Mouse (Mus musculus) kidney, postnatal 0 days (tissue): ENCODE results near the gene Acr. TPM values are rescaled to one million over a fixed set of nuclear protein-coding genes. Genes with fewer than 3 reads are reported as not detected.

ENCODE experiments used
- ATAC-seq: fragments of 200-750 bp; cut with Nextera tagmentation; replicated peaks from 2 replicates; pipeline ENCODE4 v1.8.0; 2017; ENCODE audit warnings: low read depth, moderate number of reproducible peaks, moderate TSS enrichment, moderate library complexity; ENCODE audit not compliant: low FRiP score
- DNase-seq: peaks from one replicate; pipeline ENCODE4 v3.0.0-alpha.2; 2016; ENCODE audit warnings: low spot score
- H3K27ac ChIP-seq: fragments of 300-500 bp; sonication (generic); 2 replicates; pipeline ENCODE4 v1.5.1; 2014; ENCODE audit warnings: mild to moderate bottlenecking
- H3K27me3 ChIP-seq: fragments of 300-500 bp; sonication (generic); 2 replicates; pipeline ENCODE4 v1.6.1; 2014; ENCODE audit warnings: low read length, mixed read lengths; ENCODE audit not compliant: insufficient read depth
- H3K36me3 ChIP-seq: fragments of 300-500 bp; sonication (generic); 2 replicates; pipeline ENCODE4 v1.6.1; 2014; ENCODE audit warnings: low read length, mixed read lengths; ENCODE audit not compliant: insufficient read depth
- H3K4me1 ChIP-seq: fragments of 300-500 bp; sonication (generic); replicated peaks from 2 replicates; pipeline ENCODE4 v1.6.1; 2014; ENCODE audit warnings: antibody characterized with exemption, low read length, mixed read lengths; ENCODE audit not compliant: insufficient read depth
- H3K4me2 ChIP-seq: fragments of 300-500 bp; sonication (generic); 2 replicates; pipeline ENCODE4 v1.6.1; 2014; ENCODE audit warnings: mild to moderate bottlenecking, low read length, moderate library complexity, mixed read lengths
- H3K4me3 ChIP-seq: fragments of 300-500 bp; sonication (generic); replicated peaks from 2 replicates; pipeline ENCODE4 v1.5.1; 2014; ENCODE audit warnings: low read depth, low read length
- H3K9ac ChIP-seq: fragments of 300-500 bp; sonication (generic); 2 replicates; pipeline ENCODE4 v1.6.1; 2014; ENCODE audit warnings: low read depth, low read length
- H3K9me3 ChIP-seq: fragments of 300-500 bp; sonication (generic); replicated peaks from 2 replicates; pipeline ENCODE4 v1.6.1; 2016; ENCODE audit warnings: low read length, inconsistent platforms, mixed read lengths
- CTCF ChIP-seq: IDR thresholded peaks from 2 replicates; pipeline ENCODE4 v1.5.1; 2016; ENCODE audit warnings: antibody characterized with exemption, low read depth, mild to moderate bottlenecking, moderate library complexity
- WGBS: fragments of 180-500 bp; shearing (Covaris S2); extraction: QIAGEN DNeasy Blood & Tissue Kit; methylation state at CpG from one replicate; pipeline ENCODE4 v1.1.7; 2014; 5-methylcytosine and 5-hydroxymethylcytosine counted together
- polyA plus RNA-seq: library from polyadenylated mRNA; unstranded; fragments of >200 nt; fragmentation: Nextera tagmentation; extraction: Ambion mirVana; gene quantifications from 2 replicates; pipeline ENCODE4 v1.2.1, GENCODE M21; 2015

Gene Acr
- polyA plus RNA-seq, 1 experiment from 2014 or later = not detected

DNA sequence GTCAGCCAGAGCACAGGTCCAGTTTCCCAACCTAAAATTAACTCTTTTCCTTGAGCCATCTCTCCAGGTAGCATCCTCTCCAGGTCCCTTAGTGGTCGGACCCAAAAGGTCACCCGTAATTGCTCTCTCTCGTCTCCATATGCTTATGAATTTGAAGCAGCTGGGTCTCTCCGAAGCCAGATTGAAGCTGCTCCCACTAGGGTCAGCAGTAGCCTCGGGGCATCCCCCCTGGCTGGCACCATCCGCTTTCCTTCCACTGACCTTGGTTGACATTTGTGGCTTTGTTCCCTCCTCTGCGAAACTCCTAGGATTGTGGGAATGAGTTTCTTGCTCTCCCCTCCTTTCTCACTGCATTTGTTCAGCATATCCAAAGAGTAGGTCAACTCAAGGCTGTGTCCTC lies 24.0 kb upstream of the Acr start:
- Histone ChIP-seq H3K36me3 (no peaks in the 10 kb centered on the region), H3K9ac (no peak overlapping the region), H3K9me3 (no peaks in the 10 kb centered on the region), H3K4me2 (no peak overlapping the region), H3K4me1 (no peaks in the 10 kb centered on the region; the same call in 1 of the 2 replicates), H3K4me3 (no peak overlapping the region), H3K27me3 (peaks cover 4% of the 10 kb centered on the region; the same call in 1 of the 2 replicates), H3K27ac (no peak overlapping the region)
- DNase-seq = no peak
- 87% methylated on average over 7 of the region's 7 CpGs for WGBS
- TF ChIP-seq CTCF = no peak
- ATAC-seq = no peak

DNA sequence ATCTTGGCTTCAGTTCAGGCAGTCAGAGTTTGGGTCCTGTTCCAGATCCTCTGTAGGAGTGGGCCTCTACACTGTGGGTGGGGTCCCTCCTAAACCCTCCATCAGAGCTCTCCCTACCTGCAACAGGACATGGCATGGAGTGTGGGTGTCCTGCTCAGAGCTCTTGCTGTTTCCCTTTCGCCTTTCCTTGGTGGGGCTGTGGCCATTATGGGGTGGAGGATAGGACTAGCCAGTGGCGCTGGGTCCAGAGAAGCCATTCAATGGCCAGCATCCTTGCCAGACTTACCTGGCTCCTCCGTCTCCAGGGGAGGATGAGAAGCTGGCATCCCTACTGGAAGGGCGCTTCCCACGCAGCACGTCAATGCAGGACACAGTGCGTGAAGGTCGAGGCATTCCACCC lies 20.8 kb upstream of the Acr start:
- H3K9ac ChIP-seq = no peak overlapping the region
- no peak overlapping the region; the same call in 1 of the 2 replicates for H3K4me3 ChIP-seq
- peak overlapping the region; percentile 59 for H3K4me2 ChIP-seq
- H3K27me3 ChIP-seq = peaks cover 4% of the 10 kb centered on the region; the same call in 1 of the 2 replicates
- 0 out of 2 replicates have a peak, but pooled peaks cover 7% of the 10 kb centered on the region for H3K36me3 ChIP-seq
- H3K4me1 ChIP-seq = no peaks in the 10 kb centered on the region; the same call in 1 of the 2 replicates
- ATAC-seq (no peak), DNase-seq (no peak)
- H3K9me3 ChIP-seq = no peaks in the 10 kb centered on the region
- TF ChIP-seq CTCF = no peak
- no peak overlapping the region for H3K27ac ChIP-seq
- 60% methylated on average over 8 of the region's 8 CpGs for WGBS

DNA sequence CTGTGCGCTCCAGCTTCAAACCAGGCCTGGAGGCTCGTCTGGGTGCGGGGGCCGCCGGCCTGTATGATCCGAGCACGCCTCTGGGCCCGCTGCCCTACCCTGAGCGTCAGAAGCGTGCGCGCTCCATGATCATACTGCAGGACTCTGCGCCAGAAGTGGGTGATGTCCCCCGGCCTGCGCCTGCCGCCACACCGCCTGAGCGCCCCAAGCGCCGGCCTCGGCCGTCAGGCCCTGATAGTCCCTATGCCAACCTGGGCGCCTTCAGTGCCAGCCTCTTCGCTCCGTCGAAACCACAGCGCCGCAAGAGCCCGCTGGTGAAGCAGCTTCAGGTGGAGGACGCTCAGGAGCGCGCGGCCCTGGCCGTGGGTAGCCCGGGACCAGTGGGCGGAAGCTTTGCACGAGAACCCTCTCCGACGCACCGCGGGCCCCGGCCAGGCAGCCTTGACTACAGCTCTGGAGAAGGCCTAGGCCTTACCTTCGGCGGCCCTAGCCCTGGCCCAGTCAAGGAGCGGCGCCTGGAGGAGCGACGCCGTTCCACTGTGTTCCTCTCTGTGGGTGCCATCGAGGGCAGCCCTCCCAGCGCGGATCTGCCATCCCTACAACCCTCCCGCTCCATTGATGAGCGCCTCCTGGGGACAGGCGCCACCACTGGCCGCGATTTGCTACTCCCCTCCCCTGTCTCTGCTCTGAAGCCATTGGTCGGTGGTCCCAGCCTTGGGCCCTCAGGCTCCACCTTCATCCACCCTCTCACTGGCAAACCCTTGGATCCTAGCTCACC lies 20.1 kb upstream of the Acr start:
- Histone ChIP-seq H3K4me1 (no peaks in the 10 kb centered on the region; the same call in 1 of the 2 replicates), H3K27me3 (peaks cover 4% of the 10 kb centered on the region; the same call in 1 of the 2 replicates), H3K9me3 (no peaks in the 10 kb centered on the region), H3K9ac (peak overlapping the region; percentile 42; the same call in 1 of the 2 replicates), H3K27ac (no peak overlapping the region), H3K36me3 (0 out of 2 replicates have a peak, but pooled peaks cover 7% of the 10 kb centered on the region), H3K4me3 (peak overlapping the region; percentile 28), H3K4me2 (peak overlapping the region; percentile 59)
- peak; percentile 33; the same call in 1 of the 2 replicates for TF ChIP-seq CTCF
- DNase-seq = peak; percentile 56
- 21% methylated on average over 54 of the region's 58 CpGs for WGBS
- ATAC-seq = peak; percentile 75

DNA sequence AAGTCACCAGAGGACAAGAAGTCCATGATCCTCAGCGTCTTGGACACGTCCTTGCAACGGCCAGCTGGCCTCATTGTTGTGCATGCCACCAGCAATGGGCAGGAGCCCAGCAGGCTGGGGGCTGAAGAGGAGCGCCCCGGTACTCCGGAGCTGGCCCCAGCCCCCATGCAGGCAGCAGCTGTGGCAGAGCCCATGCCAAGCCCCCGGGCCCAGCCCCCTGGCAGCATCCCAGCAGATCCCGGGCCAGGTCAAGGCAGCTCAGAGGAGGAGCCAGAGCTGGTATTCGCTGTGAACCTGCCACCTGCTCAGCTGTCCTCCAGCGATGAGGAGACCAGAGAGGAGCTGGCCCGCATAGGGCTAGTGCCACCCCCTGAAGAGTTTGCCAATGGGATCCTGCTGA lies 19.3 kb upstream of the Acr start:
- Histone ChIP-seq H3K4me3 (0 out of 2 replicates have a peak overlapping the region, but pooled peaks have one; percentile 28), H3K9ac (no peak overlapping the region), H3K4me2 (peak overlapping the region; percentile 59; the same call in 1 of the 2 replicates), H3K27ac (no peak overlapping the region), H3K9me3 (no peaks in the 10 kb centered on the region), H3K36me3 (0 out of 2 replicates have a peak, but pooled peaks cover 7% of the 10 kb centered on the region), H3K4me1 (no peaks in the 10 kb centered on the region; the same call in 1 of the 2 replicates), H3K27me3 (peaks cover 4% of the 10 kb centered on the region; the same call in 1 of the 2 replicates)
- DNase-seq (no peak), ATAC-seq (peak; percentile 7; the same call in 1 of the 2 replicates)
- 42% methylated on average over 11 of the region's 11 CpGs for WGBS
- TF ChIP-seq CTCF = no peak

DNA sequence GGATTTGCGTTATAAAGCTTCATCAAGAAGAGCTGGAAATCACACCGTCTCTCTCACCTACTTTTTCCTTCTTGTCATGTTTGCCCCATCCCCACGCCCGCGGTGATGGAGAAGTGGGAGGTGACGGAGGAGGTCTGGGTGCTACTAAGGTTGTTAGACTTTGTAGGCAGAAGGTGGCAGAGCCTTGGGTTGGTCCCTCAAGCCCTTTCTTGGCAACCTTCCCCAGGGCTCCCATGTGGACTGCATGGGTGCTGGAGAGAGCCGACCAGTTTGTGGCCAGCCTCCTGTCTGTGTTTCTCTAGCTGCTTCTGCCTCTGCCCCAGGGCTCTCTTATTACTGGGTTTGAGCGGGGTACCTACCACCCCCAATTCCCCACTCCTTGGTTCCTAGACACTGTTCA lies 17.6 kb upstream of the Acr start:
- Histone ChIP-seq H3K9me3 (no peaks in the 10 kb centered on the region), H3K27ac (no peak overlapping the region), H3K36me3 (0 out of 2 replicates have a peak, but pooled peaks cover 7% of the 10 kb centered on the region), H3K27me3 (peaks cover 4% of the 10 kb centered on the region; the same call in 1 of the 2 replicates), H3K4me1 (no peaks in the 10 kb centered on the region; the same call in 1 of the 2 replicates), H3K9ac (no peak overlapping the region), H3K4me2 (no peak overlapping the region), H3K4me3 (no peak overlapping the region)
- WGBS = 91% methylated on average over 8 of the region's 8 CpGs
- TF ChIP-seq CTCF = no peak
- DNase-seq = no peak
- ATAC-seq = no peak

DNA sequence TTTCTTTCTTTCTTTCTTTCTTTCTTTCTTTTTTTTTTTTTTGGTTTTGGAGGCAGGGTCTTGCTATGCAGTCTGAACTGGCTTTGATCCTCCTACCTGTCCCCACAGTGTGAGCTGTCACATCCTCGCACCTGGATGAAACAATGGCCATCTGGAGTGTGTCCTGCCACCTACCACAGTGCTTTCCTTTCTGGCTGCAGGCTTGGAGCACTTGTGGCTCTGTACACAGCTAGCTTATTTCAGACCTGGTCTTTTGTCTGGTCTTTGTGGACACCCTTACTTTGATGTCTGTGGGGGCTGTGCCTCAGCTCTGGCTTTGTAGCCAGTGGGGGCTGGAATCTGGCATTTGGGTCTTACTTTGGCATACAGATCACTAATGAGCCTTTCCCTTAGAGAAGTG lies 16.4 kb upstream of the Acr start:
- Histone ChIP-seq H3K4me2 (no peak overlapping the region), H3K4me3 (no peak overlapping the region), H3K9me3 (no peaks in the 10 kb centered on the region), H3K9ac (no peak overlapping the region), H3K36me3 (0 out of 2 replicates have a peak, but pooled peaks cover 7% of the 10 kb centered on the region), H3K27me3 (peaks cover 4% of the 10 kb centered on the region; the same call in 1 of the 2 replicates), H3K4me1 (peaks cover 3% of the 10 kb centered on the region; the same call in 1 of the 2 replicates), H3K27ac (no peak overlapping the region)
- ATAC-seq (no peak), DNase-seq (no peak)
- no peak for TF ChIP-seq CTCF
- 88% methylated on average over 1 of the region's 1 CpGs for WGBS
